Mouse (Mus musculus) embryo, embryonic 10.5 days (tissue): Measurements from ENCODE around the gene Pim1.
"Not testable (repeated sequence)": the region's sequence is repeated elsewhere in the genome, so short reads cannot be mapped to it uniquely, and the experiment has no call there.

ENCODE experiments used
- DNase-seq: peaks from one replicate; pipeline ENCODE4 v3.0.0-alpha.2; 2015; ENCODE audit warnings: low spot score

Gene Pim1

GRCm38 (mm10) chr17:29494062-29494731, 3.6 kb downstream of the Pim1 start:
- no peak for DNase-seq

DNA sequence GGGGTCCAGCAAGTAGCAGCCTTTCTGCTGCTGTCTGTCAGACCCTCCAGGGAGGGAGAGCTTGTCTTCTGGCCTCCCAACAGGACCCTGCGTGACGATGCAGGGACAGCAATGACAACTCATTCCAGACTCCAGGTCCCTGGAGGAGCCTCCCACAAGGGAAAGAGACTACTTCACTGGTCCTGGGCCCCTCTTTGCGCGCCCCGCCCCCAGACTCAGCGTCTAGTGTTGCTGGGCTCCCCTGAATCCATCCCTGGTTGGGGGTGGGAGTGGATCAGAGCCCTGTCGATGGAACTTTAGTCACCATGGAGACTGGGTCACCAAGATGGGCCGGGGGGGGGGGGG, 4.2 kb downstream of the Pim1 start:
- no peak for DNase-seq

- DNase-seq, result no peak
Measured at GRCm38 (mm10) chr17:29496211-29497070, 5.9 kb downstream of the Pim1 start.

DNA sequence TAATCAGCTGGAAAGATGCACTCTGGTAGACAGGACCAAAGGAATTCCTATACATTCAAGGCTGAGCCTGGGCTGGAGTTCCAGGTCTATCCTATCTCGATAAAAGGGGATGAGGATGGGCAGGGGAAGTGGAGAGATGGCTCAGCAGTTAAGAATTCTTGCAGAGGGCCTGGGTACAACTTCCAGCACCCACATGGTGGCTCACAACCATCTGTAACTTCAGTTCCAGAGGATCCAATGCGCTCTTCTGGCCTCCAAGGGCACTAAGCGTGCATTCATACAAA, 6.5 kb downstream of the Pim1 start:
- no peak for DNase-seq

DNA sequence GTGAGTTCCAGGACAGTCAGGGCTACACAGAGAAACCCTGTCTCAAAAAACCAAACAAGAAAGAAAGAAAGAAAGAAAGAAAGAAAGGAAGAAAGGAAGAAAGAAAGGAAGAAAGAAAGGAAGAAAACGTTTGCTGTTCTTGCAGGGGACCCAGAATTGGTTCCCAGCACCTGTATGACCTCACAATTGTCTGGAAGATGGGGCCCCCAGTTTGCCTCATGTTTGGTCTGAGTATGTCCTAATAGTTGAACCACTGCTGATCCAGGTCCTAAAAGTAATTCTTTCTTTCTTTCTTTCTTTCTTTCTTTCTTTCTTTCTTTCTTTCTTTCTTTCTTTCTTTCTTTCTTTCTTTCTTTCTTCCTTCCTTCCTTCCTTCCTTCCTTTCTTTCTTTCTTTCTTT, 6.9 kb downstream of the Pim1 start:
- DNase-seq, result not testable (repeated sequence)

GRCm38 (mm10) chr17:29498028-29498427, 7.5 kb downstream of the Pim1 start:
- no peak for DNase-seq

DNA sequence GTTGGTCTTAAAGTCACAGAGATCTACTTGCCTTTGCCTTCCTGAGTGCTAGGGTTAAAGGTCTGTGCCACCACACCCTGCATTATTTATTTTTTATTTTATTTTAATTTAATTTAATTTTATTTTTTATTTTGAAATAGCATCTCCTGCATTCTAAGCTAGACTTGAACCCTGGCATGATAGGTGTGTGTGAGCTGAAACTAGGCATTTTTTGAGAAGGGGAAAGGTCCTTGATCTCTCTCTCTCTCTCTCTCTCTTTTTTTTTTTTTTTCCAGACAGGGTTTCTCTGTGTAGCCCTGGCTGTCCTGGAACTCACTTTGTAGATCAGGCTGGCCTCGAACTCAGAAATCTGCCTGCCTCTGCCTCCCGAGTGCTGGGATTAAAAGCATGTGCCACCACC, 8.4 kb downstream of the Pim1 start:
- not testable (repeated sequence) for DNase-seq

DNA sequence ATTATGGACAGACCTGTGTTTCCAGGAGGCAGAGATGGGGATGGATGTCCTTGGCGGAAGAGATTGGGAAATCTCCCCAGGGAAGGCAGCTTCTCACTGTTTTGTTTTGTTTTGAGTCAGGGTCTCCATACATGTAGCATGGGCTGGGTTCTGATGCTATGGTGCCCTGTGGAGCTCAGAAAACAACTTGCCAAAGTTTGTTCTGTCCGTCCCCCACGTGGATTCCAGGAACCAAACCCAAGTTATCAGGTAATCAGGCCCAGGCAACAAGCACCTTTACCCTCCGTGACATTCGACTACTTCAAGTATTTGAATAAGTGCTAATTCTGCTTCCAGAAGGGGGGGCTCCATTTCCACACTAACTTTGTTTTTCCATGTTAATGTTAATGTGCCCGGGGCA, 9.0 kb downstream of the Pim1 start:
- DNase-seq, result no peak

GRCm38 (mm10) chr17:29500243-29500740, 9.7 kb downstream of the Pim1 start:
- no peak for DNase-seq

GRCm38 (mm10) chr17:29500802-29501469, 10.4 kb downstream of the Pim1 start:
- DNase-seq, result no peak

DNA sequence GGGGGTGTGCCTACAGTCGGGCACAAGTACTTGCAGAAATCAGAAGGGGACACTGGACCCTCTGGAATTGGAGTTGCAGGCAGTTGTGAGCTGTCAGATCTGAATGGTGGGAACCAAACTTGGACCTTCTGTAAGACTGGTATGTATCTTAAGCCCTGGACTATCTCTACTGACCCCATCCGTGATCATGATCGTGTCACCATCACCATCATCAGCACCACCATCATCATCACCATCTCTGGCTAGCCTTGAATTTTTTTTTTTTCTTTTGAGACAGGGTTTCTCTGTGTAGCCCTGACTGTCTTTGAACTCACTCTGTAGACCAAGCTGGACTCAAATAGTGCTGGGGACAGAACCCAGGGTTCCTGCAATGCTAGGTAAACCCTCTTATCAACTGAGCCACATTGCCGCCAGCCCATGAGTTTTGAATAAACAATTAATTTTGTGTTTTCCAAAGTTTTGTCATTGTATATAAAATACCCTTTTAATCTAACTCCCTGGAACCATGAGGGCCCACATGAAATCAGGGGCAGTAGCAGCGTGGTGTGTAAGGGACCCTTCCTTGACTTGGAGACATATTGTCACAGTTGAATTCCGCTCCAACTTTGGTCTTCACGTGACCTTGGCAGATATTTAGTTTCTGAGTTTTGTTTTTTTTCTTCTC, 11.6 kb downstream of the Pim1 start:
- no peak for DNase-seq

DNA sequence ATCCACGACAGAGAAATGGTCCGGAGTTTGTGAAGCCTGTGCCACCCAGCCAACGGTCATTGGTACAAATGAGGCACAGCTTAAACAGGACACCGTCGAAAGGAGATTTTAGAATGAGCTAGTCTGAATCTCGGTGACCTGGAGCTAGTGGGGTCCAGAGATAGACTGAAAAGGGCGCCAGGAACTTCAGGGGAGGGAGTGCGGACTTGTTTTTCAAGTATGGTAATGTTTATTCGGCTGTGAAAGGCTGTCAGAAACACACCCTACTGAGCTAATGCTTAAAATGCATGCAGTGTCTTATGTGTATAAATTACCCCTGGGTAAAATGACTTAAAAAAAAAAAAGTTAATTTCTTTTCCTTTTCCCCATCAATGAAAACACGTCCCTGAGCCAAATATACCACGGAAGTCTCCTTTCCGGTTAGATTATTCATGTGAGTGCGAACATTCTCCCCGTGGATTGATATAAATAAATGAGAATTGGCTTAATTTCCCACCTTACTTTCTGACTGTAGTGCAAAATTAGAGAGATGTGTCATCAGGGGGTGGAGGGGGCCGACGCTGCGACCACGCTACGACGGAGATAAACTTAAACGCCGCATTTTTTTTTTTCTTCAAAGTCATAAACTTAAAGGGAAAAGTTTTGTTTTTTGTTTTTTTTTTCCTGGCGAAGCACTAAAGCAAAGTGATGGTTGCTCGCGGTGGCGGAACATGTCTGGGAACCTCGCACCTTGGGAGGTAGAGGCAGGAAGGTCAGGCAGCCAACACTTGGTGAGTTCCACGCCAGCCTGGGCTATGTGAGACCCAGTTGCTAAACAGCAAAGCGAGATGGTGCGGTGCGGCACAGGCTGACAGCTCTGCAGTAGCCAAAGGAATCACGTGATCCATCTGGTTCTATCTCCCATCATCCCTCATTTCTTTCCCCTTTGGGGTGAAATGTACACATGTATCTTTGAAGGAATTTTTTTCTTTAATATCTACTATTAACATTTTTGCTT, 12.4 kb downstream of the Pim1 start:
- no peak for DNase-seq

DNA sequence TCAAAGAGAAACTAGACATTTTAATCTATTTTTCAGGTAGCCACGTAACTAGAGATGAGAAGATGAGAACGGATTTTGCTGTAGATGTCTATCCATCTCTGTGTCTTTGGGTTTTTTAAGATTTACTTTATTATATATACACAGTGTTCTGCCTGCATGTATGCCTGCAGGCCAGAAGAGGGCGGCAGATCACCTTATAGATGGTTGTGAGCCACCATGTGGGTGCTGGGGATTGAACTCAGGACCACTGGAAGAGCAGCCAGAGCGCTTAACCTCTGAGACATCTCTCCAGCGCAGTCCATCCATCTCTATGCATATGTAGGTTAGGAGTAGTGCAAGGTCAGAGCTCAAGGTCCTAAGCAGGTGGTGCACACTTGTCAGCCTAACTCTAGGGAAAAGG, 13.1 kb downstream of the Pim1 start:
- no peak for DNase-seq

GRCm38 (mm10) chr17:29508927-29509608, 18.5 kb downstream of the Pim1 start:
- no peak for DNase-seq

DNA sequence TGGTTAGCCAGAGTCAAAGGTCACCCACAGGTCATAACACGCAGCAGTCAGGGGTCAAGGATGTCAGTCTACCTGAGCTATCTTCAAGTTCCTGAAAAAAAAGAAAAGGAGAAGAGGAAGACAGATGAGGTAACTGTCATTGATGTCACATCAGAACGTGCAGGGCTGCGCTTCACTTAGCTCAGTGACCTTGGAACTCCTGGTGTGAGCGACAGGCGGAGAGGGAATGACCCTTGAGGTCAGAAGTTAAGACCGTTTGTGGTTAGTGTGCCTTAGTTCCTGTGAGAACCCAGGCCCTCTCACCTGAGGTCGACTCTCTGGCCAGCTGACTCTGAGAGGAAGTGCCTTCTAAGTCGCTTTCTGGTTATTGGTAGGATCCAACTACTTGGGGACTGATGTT, 20.1 kb downstream of the Pim1 start:
- DNase-seq, result no peak

DNA sequence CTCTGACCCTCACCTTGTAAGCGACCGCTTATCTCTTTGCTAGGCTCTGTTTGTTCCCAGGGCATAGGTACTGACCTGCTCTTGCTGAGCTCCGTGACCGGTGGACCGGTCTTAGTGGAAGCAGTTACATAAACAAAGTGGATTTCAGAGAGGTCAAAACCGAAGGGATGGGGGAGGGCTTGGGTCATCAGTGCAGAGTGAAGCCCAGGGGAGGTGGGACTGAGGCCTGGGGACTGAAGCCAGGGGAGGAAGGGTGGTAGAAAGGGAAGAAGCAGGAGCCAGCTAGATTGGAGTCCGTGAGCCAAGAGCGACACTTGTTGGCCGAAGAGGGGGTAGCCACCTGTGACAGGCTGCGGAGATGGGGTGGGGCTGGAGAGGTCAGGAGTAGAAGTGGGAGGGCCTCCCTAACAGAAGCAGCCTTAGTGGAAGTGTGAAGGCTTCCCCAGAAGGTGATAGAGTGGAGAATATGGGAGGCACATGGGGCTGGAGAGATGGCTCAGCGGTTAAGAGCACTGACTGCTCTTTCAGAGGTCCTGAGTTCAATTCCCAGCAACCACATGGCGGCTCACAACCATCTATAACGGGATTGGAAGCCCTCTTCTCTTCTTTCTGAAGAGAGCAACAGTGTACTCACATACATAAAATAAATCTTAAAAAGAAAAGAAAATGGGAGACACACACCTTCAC, 22.6 kb downstream of the Pim1 start:
- DNase-seq, result peak; percentile 85

GRCm38 (mm10) chr17:29514435-29514834, 23.9 kb downstream of the Pim1 start:
- peak; percentile 93 for DNase-seq

DNA sequence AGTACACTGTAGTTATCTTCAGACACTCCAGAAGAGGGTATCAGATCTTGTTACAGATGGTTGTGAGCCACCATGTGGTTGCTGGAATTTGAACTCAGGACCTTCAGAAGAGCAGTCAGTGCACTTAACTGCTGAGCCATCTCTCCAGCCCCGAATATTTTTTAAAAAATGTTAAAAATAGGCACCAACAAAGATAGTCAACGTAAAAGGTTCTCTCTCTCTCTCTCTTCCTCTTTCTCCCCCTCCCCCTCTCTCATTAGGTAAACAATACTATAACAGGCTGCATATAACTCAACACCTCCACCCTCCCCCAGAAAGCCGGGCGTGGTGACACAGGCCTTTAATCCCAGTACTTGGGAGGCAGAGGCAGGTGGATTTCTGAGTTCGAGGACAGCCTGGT, 28.1 kb downstream of the Pim1 start:
- DNase-seq, result not testable (repeated sequence)

DNA sequence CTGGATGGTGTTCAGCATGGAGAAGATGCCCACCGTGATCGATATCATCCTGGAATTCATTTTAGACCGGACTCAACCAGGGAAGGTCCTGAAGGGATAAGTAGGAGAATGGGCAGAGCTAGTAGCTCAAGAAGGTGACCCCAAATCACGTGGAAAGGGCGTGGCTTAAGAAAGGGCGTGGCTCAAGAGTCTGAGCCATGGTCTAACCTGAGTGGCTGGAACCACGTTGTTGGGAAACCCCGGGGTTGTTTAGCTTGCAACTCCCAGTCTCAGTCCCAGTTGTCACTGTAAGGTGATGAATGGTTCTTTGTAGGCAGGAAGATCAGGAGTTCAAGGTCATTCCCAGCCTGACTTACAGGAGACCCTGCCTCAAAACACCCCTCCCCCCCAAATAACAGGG, 29.2 kb downstream of the Pim1 start:
- DNase-seq, result no peak

GRCm38 (mm10) chr17:29525613-29526012, 35.1 kb downstream of the Pim1 start:
- no peak for DNase-seq
